Mouse (Mus musculus) brain, adult 2 months (tissue): ENCODE measurements at regions not wholly inside any gene's neighbourhood (a gene's known extent, or its start where the extent isn't known, plus 50 kb on each side); places are given as distances from the start of the nearest gene placed in this dataset.

Source experiments
- DNase-seq: peaks from one replicate; pipeline ENCODE4 v3.0.0; 2011; ENCODE audit warnings: low read depth, low spot score

DNA sequence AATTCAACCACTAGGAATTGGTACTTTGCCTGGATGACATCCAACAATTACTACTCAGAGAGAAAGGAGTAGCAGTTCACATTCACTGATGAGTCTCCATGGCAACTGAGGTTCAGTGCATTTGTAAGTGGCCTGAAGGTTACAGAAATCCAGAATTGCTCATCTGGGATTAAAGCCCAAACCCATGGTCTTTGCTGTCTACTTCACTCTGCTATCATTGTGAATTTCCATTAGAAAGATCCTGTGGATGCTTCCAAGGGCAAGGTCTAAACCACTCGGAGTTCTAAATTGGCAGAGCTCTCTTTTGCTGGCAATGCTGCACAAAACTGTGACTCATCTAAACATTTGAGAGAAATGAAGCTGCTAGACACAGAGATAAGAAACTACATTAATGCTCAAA lies 319.9 kb upstream of the Tbl1x start:
- DNase-seq = peak; percentile 53

DNA sequence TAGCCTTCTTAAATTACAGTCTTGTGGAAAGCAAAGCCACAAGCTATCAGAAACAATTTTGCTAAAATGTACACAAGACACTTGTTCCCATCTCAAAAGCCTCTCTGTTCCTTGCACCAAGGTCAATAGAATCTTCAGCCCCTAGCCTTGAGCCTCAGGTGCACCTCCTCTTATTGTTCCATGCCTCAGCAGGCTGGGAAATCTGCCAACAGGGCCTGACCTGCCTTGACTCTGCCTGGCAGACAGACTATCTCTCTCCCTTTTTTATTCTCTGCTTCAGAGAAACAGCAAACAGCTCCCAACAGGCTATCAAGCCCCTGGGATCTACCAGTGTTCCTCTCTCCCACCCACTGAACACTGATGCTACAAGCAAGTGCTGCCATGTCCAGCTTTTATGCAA lies 302.1 kb upstream of the Tbl1x start:
- DNase-seq = peak; percentile 12

DNA sequence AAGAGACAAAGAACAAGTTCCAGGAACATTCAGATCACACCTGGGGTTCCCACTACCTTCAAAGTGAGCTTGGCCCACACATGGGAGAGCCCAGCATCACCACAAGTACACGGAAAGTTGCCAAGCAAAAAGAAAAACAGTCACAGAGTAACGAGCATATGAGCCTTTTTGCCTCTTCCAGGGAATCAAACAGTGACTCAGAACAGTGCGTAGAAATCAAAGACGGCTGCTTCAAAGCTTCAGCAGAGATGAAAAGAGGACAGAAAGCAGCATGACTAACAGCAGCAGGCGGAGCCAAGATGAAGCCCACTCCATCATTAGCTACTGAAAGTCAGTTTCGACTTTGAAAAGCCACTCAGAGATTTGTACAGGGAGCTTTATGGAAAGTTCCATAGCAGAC lies 291.5 kb upstream of the Tbl1x start:
- DNase-seq = peak; percentile 74
